Mouse (Mus musculus): ENCODE data around the gene Ube2h.
"Not testable (repeated sequence)": the region's sequence is repeated elsewhere in the genome, so short reads cannot be mapped to it uniquely, and the experiment has no call there.

Ube2h gene

DNA sequence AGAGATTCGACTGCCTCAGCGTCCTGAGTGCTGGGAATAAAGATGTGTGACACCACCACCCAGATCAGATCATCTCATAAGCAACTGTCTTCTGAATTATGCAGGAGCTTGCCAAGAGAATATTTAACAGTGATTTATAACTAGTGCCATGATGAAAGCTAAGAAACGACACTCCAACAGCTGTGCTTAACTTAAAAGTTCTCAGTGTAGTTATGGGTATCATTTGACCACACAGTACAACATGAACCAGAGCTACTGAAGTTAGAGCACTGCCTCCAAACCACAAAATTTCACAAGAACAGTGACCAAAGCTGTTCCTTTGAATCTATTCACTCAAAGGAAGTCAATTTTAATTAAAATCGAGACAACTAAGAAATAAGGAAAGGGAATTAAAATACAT, 61.4 kb downstream of the Ube2h start:
- no peak for DNase-seq

DNA sequence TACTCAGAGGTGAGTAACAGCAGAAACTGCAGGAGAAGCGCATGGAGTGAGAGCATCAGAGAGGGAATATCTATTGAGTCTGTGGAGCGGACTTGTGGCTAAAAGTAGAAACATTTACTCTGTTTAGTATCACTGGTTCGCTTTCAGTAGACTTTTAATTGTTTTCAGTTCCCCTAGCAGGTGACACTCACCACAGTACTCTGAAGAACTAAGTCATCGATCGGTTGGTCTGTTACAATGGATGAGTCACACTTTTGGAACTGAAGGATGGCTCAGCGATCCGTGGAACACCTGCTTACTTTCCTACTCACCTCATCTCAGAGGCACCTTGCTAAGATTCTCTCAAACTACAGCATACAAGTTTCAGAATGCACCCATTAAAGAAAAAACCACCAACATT, 64.2 kb downstream of the Ube2h start:
- DNase-seq: no peak

DNA sequence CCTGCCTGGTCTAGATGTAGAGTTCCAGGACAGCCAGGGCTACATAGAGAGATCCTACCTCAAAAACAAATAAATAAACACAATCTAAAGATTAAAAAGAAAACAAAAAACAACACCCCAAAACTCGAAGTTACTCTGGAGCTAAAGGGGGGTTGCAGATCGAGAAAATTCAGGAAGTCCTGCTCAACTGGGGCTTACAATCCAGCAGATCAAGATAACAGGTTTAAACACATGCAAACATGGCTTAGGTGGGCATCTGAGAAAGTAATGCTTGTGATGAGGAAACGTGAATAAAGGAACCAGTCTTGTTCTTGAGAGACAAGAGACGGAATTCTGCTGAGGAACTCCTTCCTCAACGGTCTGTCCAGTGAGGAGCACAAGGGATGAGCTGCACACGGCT, 65.1 kb downstream of the Ube2h start:
- DNase-seq: no peak

DNA sequence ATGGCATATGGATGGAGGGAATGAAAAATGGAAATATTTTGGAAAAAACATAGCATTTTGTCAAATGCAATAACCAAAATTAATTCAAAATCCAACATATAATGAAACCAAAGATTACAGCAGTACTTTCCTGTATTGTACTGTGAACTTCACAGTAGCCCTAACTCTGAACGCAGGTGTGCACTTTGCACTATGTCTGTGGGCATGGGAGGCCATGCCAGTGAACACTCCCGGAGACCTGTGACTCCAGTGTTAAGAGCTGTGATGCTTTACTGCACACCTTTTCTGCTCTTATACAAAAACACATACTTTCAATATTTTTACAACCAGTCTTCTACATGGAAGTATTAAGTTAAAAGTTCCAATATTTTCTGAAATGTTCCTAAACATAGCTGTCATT, 66.3 kb downstream of the Ube2h start:
- no peak for DNase-seq

DNA sequence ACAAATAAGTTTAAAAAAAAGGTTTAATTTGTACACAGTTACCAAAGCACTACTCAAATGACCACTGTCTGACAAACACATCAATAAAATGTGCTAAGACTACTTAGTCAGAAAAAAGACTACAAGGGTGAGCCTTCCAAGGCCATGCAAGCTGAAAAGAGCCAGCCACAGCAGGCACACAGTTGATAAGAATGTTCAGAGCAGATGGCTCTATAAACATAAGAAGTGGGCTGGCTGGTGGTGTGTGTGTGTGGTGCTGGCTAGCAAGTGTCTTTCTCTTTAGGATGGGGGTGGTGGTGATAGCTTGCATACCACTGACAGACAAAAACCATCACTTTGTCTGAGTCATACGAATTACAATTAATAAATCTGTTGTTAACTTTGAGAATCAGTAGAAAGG, 67.8 kb downstream of the Ube2h start:
- no peak for DNase-seq

DNA sequence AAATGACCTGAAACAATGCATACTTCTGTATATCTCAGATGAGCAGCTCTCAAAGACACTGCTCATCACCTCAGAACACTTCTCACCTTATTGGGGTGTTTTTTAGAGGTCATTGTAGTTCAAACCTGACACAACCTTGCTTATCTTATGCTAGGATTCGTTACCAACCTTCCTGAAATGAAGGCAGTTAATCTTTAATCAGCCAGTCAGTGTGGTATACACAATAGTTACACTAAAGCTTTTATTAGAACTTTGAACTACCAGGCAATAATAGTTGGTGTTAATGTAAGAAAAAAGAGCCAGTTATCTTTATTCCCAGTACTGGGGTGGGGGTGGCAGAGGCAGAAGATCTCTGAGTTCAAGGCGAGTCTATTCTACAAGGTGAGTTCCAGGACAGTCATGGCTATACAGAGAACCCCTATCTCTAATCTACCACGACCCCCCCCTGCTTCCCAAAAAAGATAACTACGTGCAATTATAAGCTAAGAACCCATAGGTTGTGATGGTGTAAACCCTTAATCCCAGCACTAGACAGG, 72.5 kb downstream of the Ube2h start:
- DNase-seq: no peak

DNA sequence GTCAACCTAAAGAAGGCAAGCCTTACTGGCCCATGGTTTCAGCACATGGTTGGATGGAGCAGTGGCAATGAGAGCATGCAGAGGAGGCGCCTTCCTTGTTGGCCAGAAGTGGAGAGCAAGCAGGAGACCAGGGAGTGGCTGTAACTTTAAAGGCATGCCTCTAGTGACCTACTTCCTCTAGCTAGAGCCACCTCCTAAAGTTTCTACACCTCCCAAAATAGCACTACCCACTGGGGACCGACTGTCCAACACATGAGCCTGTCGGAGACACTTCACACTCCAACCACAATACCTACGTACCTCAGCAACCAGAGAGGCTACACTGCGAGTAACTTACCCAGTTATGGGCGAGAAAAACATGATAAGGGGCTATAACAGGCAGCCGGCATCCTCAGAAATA, 74.1 kb downstream of the Ube2h start:
- DNase-seq: no peak

DNA sequence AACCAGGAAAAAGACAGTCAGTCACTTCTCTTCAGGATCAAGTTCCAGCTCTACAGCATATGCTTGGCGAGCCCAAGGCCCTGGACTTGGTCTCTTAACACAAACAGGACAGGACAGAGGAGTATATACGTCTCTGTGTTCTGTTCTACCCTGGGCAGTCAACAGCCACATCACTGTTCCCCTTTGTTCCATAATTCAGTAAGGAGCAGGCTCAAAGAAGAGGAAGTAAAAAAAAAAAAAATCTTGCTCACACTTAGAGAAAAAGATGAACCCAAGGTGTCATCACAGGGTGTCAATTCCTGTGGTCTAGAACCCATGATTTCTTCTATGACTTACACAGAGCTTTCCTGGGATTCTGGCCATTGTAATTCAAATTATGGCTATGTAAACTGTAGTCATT, 75.4 kb downstream of the Ube2h start:
- no peak for DNase-seq

DNA sequence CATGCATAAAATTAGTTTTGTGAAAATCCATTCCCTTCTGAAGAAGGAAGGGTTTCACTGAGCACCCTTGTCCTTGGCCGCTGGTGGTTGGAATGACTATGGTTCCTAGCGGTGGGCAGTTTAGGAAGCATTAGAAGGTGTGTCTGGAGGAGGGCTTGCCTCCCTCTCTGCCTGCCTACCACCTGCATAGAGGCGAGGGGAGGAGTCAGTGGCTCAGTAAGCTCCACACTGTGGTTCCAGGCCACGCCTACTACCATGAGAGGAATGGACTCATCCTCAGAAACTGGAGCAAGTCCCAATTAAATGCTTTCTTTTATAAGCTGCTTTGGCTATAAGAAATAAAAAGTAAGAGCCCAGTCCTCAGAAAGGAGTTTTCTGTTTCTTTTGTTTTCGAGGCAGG, 76.0 kb downstream of the Ube2h start:
- DNase-seq: no peak

DNA sequence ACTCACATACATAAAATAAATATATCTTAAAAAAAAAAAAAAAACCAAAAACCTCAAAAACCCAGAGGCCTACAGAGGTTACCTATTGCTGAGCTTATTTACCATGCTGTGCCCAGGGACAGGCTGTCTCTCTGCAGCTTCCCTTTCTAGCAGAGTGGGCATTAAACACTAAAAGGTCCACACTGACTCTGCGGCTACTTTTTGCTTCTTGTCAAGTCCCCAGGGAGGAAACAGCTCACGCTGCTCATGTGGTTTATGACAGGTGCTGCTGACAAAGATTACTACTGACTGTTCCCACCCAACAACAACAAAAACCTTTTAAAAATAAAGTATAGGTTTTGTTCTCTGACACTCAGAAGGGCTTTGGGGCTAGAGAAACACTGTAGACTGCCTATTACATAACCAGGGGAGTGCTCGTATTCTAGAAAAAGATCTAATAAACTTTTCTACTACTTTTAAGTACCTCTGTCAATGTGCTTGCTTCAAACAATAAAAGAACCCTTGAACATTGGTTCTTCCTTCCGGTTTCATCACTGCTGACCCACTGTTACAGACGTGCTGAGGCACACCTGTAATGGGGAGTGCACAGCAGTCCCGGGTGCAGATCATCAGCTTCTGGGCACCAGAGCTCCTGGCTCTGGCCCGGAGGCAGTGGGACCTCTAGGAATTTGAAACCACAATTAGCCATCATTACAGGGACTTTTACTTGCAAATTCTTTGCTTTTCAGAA, 77.2 kb downstream of the Ube2h start:
- no peak for DNase-seq

DNA sequence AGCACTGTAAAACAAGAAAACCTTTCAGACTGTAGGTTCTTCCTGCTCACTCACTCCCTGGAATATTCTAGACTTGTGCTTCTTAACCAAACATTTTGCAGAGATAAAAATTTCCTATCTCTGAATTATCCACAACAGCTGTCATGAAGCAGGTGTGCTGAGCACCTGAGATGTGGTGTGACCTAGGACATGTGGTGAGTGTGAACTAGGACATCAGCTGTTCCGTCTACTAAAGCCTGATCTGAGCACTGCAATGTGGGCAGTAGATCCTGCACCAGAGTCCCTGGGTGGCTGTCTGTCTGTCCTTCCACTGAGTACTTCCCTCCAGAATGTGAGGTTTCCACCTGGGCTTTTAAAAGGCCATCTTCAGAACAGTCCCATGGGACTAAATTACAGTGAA, 79.6 kb downstream of the Ube2h start:
- DNase-seq: no peak

DNA sequence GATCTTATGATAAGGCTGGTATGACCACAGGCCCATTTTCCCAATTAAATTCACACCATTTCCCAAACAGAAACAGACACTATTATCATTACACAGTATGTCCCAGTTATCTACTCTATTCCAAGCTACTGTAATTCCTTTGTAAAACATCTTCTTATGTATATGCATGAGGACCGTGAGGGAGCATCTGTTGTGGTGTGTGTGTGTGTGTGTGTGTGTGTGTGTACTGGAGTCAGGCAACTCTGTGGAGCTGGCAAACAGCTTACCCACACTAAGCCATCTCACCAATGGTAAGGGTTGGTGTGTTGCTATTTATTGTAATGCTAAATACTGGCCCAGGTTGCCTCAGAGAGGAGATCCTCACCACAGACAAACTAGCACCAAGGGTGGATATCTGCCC, 82.0 kb downstream of the Ube2h start:
- DNase-seq: no peak

DNA sequence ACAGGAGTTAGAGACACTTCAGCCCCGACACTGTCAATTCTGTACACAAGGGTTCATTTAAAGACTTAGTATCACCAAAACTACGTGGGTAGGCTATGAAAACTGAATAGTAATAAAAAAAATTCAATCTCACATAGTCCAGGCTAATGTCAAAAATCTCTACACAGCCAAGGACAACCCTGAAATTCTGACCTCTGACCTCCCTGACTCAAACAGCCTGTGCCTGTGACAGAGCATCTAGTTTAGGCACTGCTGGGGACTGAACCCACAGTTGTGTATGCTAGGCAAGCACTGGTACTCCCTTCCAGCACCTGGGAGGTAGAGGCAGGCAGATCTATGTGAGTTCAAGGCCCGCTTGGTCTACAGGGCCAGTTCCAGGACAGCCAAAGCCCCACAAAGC, 86.8 kb downstream of the Ube2h start:
- no peak for DNase-seq

DNA sequence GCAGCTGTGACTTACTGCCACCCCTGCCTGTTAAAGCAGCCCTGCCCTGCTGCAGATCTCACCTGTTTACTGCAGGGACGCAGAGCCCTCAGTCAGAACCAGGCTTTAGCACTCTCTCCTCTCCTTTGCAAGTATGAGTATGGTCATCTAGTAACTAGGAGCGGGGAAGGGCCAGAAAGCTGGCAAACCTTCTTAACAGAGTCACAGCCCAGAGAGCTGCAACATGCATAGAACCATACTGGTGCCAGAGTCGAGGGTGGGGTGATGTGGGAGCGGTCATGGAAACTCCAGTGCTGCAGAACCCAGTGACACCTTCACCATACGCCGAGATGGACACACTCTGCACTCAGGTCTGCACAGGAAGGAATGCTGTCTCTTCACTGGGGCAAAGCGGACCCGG, 91.9 kb downstream of the Ube2h start:
- DNase-seq: no peak

DNA sequence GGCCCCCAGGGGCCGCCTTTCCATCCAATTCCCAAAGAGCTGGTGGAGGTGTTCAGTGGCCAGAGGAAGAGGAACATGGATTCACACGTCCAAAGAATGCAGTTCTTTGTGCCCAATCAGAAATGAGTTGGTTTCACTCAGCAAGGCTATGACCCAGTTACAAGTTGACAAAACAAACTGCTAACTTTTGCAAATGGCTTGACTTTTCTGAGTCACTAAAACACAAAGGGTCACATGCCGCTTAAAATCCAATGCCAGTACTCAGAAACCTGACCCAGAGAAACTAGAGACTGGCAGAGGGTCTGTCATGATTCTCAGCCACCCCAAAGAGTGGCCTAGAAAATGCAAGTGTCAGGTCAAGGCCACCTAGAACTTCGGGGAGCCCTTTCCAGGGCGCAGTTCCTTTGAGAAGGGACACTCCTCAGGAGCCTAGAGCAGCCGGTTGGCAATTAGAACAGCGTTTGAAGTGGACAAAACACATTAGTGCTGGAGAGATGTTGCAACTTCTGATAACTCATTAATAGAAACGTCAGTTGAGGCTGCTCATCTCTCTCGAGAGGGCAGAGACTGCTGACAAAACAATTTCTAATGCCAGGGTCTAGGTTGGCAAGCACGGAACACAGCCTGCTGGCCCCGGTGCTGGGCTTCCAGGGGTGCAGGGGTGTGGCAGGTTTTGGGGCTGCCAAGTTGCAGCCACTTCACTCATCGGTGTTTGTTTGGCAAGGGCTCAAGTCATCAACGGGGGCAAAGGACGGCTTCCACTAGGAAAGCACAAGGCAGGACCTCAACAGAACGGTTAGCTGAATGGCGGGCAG, 92.5 kb downstream of the Ube2h start:
- no peak for DNase-seq

DNA sequence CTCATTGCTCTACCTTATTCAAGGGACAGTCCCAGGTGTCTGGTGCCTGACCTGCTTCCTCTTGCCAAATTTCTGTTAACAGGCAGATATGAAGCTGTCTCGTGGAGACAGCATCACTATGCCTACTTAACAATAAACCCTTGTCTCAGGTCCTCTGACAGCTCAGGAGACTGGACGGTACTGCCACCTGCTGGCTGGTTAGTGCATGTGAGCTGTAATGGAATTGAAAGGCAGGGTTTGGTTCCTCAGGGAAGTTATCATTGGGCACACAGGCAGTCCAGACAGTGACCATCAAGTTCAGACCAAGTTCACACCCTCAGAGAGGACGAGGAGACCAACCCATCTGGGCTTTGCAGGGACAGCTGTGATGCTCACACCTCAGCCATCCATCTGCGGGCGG, 93.6 kb downstream of the Ube2h start:
- DNase-seq: peak; percentile 83

DNA sequence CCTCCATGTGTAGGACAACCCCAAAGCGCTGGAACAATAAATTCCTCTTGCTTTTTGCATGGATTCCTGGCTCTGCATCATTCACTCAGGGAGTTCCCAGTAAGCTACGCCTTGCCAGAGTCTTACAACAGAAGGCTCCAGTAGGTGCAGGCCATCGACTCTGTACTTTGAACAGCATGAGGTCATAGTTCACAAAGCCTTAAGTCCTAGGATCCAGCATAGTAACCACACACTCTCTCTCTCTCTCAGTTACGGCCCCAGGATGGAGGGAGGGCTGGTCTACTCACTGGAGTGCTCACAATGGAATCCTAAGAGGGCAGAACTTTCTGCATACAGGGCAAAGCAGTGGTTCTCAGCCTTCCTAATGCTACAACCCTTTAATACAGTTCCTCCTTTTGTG, 95.5 kb downstream of the Ube2h start:
- DNase-seq: no peak

DNA sequence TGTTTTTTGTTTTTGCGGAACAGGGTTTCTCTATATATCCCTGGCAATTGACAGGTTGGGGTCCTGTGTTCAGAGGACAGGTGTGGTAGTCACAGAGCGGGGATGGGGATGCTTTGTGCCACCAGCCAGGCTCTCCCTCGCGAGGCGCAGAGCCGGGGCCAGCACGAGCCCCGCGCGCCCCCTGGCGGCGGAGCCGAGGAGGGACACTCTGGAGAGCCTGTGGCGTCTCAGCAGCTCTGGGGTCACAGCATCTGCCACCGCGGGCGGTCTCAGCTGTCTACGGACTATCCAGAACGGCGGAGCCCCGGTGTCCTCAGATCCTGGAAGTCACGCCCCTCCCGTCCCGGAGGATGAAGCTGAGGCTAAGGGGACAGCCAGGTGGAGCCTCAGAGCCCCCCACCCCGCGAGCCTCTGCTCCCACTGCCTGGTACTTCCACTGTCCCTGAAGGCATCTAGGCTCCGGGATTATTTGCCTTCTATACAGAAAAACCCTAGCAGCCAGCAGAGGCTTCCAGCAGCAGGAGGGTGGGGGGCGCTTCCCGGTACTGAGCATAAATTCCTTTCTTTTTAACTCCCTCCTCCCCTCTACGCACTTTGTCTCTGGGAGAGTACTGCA, 98.6 kb downstream of the Ube2h start:
- peak; percentile 76 for DNase-seq

DNA sequence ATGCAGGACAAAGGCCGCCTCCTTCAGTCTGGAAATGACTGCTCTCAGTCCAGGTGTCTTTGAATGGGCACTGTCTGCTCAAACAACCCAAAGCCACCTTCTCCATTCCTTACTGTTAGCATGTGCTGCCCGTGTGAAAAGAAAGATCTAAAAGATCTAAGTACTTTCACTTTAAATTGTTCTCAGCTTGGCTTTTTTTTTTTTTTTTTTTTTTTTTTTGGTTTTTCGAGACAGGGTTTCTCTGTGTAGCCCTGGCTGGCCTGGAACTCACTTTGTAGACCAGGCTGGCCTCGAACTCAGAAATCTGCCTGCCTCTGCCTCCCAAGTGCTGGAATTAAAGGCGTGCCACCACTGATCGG, 99.2 kb downstream of the Ube2h start:
- DNase-seq: not testable (repeated sequence)

DNA sequence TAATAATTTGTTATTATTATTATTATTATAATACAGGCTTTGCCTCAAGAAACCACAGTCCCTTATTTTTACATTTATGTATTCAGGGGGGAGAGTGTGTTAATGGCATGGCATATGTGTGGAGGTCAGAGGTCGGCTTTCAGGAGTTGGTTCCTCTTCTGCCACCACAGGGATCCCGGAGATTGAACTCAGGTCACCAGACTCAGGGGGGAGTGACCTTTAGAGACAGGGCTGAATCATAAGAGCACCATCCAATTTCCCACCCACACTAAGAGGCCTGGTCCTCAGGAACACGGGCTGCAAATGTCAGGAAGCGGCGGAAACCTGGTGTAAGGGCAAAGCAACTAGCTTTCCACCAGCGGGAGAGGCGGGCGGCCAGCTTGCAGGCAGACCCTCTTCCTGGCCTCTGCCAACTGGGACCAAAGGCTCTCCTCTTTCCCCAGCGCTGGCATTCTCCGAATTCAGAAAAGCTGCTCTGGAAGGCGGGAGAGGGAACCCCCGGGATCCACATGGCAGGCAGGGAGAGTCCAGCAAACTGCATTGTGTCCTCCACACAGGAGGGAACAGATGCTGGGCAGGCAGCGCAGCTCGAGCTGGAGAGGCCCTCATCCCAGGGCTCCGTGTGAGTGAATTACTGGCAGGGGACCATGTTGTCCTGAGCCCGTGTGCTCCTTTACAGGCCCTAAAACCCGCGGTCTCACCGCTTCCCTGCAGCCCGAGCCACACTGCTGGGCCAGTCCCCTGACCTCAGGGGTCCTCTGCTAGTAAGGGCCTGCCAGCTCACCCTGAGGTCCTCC, 99.8 kb downstream of the Ube2h start:
- DNase-seq: peak; percentile 13

DNA sequence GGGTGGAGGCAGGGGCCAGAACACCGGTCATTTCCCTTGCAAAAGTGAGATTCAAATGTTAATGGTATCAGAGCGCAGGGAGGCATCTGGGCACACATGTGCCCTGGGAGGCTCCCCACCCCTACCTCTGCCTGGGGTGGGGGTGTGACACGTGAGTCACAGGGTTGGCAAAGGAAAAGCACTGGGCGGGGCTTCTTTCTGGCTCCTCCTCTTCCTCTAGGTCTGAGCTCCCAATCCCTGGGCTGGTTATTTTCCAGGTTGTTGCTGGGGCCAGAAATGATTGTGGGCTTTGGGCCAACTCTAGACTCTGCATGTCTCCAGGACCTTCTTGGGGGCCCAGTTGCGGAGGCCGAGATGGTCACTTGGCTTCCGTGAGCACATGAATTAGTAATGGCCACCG, 108.2 kb downstream of the Ube2h start:
- DNase-seq: no peak

DNA sequence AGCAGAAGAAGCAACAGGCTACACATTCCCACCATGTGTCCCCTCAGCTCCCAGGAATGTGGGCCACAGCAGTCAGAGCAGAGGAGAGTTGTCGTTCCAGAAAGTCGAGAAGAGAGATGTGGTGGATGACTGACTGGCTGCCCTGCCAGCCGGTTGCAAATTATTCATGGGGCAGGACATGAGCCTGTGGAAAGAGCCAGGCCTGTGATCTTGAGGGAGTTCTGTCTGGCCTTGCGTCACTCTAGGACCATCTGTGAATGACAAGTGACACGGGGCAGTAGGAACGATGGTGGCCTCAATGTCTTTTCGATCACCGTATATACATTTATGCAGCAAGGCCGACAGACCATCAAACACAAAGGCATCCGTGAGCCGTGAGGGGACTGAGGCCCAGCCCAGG, 108.7 kb downstream of the Ube2h start:
- no peak for DNase-seq

DNA sequence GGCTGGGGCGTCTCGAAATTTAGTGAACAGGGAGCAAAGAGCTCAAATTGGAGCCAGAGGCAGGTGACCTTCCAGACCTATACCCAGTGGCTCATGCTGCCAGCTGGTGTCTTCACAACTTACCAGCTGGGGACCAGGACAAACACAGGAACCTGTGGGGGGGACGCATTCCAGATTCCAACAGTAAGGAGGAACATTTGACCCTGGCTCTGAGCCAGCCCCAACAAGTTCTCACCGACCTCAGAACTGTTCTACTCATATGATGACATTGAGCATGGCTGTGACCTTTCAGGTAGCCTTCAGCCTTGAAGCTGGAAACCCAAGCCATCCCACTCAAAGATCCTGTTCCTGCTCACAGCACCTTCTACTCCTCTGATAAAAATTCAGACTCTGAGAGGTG, 120.7 kb downstream of the Ube2h start:
- DNase-seq: no peak
